Mouse (Mus musculus): ENCODE measurements around the gene Prkacb. TPM values are rescaled to one million over a fixed set of nuclear protein-coding genes. Genes with fewer than 3 reads are reported as not detected.
"Not testable (repeated sequence)": the region's sequence is repeated elsewhere in the genome, so short reads cannot be mapped to it uniquely, and the experiment has no call there.

Prkacb gene
- polyA plus RNA-seq, 1 experiment = 26.1 TPM

GRCm38 (mm10) chr3:146766701-146767181 is 46.0 kb downstream of the Prkacb start:
- DNase-seq = no peak
- Histone ChIP-seq H3K4me1 (ENCODE audit: control insufficient read depth, insufficient read depth, low read length) (no peaks in the 10 kb centered on the region; the same call in 1 of the 2 replicates), H3K4me3 (replicated peaks; ENCODE audit: extremely low read depth, low read depth, low read length) (no peak overlapping the region)
- 57% methylated on average over 8 of the region's 8 CpGs for WGBS
- no peak for TF ChIP-seq POLR2A (IDR thresholded peaks at IDR 0.05; ENCODE audit: borderline replicate concordance, extremely low read depth, low read depth, low read length)
- TF ChIP-seq CTCF (IDR thresholded peaks at IDR 0.05; ENCODE audit: insufficient read depth, low read length) = no peak

DNA sequence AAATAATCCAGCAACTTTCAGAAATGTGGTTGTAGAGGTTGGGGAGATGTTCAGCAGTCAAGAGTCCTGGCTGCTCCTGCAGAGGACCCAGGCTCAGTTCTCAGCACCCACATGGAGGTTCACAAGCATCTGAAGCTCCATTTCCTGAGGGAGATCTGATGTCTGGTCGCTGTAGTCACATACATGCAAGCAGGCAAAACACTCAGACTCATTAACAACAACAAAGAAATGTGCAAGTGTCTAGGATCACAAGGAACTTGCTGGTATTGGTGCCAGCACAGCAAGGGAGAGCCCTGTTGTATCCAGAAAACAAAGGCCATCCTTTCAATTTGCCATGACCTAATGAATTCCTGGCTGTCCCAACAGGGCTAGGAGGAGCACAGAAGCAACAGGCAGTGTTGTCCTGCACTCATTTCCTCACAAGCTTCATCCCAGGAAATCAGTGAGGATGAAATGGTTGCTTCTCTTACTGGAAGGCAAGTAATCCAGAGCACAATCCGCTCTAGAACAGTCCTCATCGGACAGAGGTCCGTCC is 46.7 kb downstream of the Prkacb start:
- DNase-seq = no peak
- no peak for TF ChIP-seq POLR2A (IDR thresholded peaks at IDR 0.05; ENCODE audit: borderline replicate concordance, extremely low read depth, low read depth, low read length)
- no peak for TF ChIP-seq CTCF (IDR thresholded peaks at IDR 0.05; ENCODE audit: insufficient read depth, low read length)
- Histone ChIP-seq H3K4me1 (ENCODE audit: control insufficient read depth, insufficient read depth, low read length) (no peaks in the 10 kb centered on the region; the same call in 1 of the 2 replicates), H3K4me3 (replicated peaks; ENCODE audit: extremely low read depth, low read depth, low read length) (no peak overlapping the region)
- 83% methylated on average over 4 of the region's 4 CpGs for WGBS

DNA sequence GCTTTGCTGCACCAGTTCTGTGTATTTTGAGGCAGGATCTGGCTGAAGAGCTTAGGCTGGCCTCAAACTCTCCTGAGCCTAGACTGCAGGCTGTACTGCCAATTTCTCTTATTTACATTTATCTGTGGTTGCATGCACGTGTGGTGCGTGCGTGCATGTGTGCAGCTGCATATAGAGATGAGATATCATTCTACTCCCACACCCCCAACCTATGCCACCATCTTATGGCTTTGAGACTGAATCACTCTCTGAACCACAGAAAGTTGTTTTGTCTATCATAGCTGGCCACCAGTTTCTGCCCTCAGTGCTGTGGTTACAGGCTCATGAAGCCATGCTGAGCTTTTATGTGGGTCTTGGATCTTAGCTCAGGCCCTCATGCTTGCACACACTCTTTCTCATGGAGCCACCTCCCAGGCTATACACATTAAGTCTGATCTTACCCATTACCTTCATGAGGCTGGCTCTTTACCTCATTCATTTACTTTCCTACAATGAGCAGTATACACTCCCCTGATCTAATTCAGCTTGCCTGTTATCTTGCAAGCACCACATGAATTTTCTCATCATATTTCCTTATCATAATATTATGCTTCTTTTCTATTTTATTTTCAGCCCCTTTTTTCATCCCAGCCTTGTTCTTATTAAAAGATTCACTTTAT is 47.8 kb downstream of the Prkacb start:
- no peak for DNase-seq
- 91% methylated on average over 3 of the region's 3 CpGs for WGBS
- Histone ChIP-seq H3K4me3 (replicated peaks; ENCODE audit: extremely low read depth, low read depth, low read length) (no peak overlapping the region), H3K4me1 (ENCODE audit: control insufficient read depth, insufficient read depth, low read length) (no peaks in the 10 kb centered on the region; the same call in 1 of the 2 replicates)
- TF ChIP-seq CTCF (IDR thresholded peaks at IDR 0.05; ENCODE audit: insufficient read depth, low read length) (no peak), POLR2A (IDR thresholded peaks at IDR 0.05; ENCODE audit: borderline replicate concordance, extremely low read depth, low read depth, low read length) (no peak)

- DNase-seq; H3K4me3 ChIP-seq (replicated peaks; ENCODE audit: extremely low read depth, low read depth, low read length); H3K4me1 ChIP-seq (ENCODE audit: control insufficient read depth, insufficient read depth, low read length): not testable (repeated sequence)
- WGBS = 85% methylated on average over 2 of the region's 2 CpGs
Observed at GRCm38 (mm10) chr3:146763054-146763453, 49.7 kb downstream of the Prkacb start.

DNA sequence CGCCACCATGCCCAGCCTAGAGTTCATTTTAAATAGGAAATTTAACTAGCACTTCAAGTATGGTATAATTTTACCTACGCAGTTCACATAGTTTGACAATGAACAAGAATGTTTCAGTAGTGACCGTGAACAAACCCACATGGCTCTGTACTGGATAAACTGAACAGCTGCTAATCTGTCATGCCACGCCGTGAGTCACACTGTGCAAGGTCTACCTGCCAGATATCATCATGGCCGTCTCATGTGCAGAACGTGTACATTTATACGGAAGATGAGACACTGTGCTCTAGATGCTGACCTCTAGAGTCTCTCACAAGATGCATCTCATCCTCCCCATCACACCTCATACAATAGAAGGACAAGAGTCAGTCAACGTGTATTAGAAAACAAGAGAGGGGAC is 51.5 kb downstream of the Prkacb start:
- no peak overlapping the region for H3K4me3 ChIP-seq (replicated peaks; ENCODE audit: extremely low read depth, low read depth, low read length)
- no peaks in the 10 kb centered on the region for H3K4me1 ChIP-seq (ENCODE audit: control insufficient read depth, insufficient read depth, low read length)
- TF ChIP-seq CTCF (IDR thresholded peaks at IDR 0.05; ENCODE audit: insufficient read depth, low read length) = no peak
- no peak for DNase-seq
- WGBS = 92% methylated on average over 9 of the region's 9 CpGs

- TF ChIP-seq CTCF (IDR thresholded peaks at IDR 0.05; ENCODE audit: insufficient read depth, low read length) (no peak), POLR2A (IDR thresholded peaks at IDR 0.05; ENCODE audit: borderline replicate concordance, extremely low read depth, low read depth, low read length) (no peak)
- Histone ChIP-seq H3K4me3 (replicated peaks; ENCODE audit: extremely low read depth, low read depth, low read length) (no peak overlapping the region), H3K4me1 (ENCODE audit: control insufficient read depth, insufficient read depth, low read length) (no peaks in the 10 kb centered on the region)
- DNase-seq = no peak
- WGBS = 72% methylated on average over 6 of the region's 6 CpGs
Observed at GRCm38 (mm10) chr3:146757970-146758960, 54.5 kb downstream of the Prkacb start.

DNA sequence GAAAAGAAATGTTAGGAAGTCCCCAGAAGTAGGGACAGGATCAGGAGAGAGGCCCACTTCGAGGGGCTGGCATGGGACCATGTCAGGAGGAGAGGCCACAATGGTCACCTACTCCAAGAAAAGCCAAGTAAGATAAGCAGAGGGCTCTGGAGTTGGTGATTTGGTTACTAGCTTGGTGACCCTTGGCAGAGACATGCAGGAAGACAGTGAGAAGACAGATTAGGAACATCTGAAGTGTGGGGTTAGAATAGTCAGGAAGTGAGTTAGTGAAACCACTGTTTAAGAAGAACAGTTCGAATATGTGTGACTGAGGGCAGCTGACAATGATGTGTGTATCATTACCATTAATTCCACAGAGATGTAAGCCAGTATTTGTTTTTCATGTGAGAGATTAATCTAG is 58.5 kb downstream of the Prkacb start:
- WGBS = 70% methylated on average over 2 of the region's 2 CpGs
- Histone ChIP-seq H3K4me1 (ENCODE audit: control insufficient read depth, insufficient read depth, low read length) (no peaks in the 10 kb centered on the region), H3K4me3 (replicated peaks; ENCODE audit: extremely low read depth, low read depth, low read length) (no peak overlapping the region)
- no peak for DNase-seq
- TF ChIP-seq CTCF (IDR thresholded peaks at IDR 0.05; ENCODE audit: insufficient read depth, low read length) = no peak
- no peak for TF ChIP-seq POLR2A (IDR thresholded peaks at IDR 0.05; ENCODE audit: borderline replicate concordance, extremely low read depth, low read depth, low read length)

GRCm38 (mm10) chr3:146741564-146742202 is 71.1 kb downstream of the Prkacb start:
- Histone ChIP-seq H3K4me3 (replicated peaks; ENCODE audit: extremely low read depth, low read depth, low read length) (no peak overlapping the region), H3K4me1 (ENCODE audit: control insufficient read depth, insufficient read depth, low read length) (no peaks in the 10 kb centered on the region)
- DNase-seq = no peak
- TF ChIP-seq POLR2A (IDR thresholded peaks at IDR 0.05; ENCODE audit: borderline replicate concordance, extremely low read depth, low read depth, low read length) (no peak), CTCF (IDR thresholded peaks at IDR 0.05; ENCODE audit: insufficient read depth, low read length) (no peak)
- WGBS = 85% methylated on average over 4 of the region's 4 CpGs

DNA sequence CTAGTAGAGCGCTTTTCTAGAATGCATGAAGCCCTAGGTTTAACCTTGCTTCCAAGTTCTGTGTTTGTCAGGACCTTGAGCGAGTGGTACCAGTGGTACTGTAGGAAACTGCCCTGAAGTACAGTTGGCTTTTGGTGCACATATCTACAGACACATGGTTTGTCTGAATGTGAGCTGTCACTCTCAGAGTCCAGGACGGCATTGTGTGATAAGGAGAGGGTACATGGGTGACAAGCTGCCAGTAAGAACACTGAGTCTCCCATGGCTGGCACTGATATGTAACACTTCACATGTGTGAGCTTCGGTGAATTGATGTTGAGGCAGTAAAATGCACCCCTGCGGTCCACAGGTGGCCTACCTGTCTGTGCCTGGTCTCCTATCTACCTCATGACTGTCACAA is 71.6 kb downstream of the Prkacb start:
- 94% methylated on average over 5 of the region's 5 CpGs for WGBS
- Histone ChIP-seq H3K4me3 (replicated peaks; ENCODE audit: extremely low read depth, low read depth, low read length) (no peak overlapping the region), H3K4me1 (ENCODE audit: control insufficient read depth, insufficient read depth, low read length) (no peaks in the 10 kb centered on the region)
- TF ChIP-seq CTCF (IDR thresholded peaks at IDR 0.05; ENCODE audit: insufficient read depth, low read length) (no peak), POLR2A (IDR thresholded peaks at IDR 0.05; ENCODE audit: borderline replicate concordance, extremely low read depth, low read depth, low read length) (no peak)
- DNase-seq = no peak

- H3K4me1 ChIP-seq (ENCODE audit: control insufficient read depth, insufficient read depth, low read length); H3K4me3 ChIP-seq (replicated peaks; ENCODE audit: extremely low read depth, low read depth, low read length); DNase-seq: not testable (repeated sequence)
- WGBS = 85% methylated on average over 6 of the region's 6 CpGs
Observed at GRCm38 (mm10) chr3:146736186-146736585, 76.6 kb downstream of the Prkacb start.

Measured in lung, adult 2 months (tissue).